Mouse (Mus musculus): ENCODE measurements around the gene Parp1.
"Not testable (repeated sequence)": the region's sequence is repeated elsewhere in the genome, so short reads cannot be mapped to it uniquely, and the experiment has no call there.

Parp1 gene

DNA sequence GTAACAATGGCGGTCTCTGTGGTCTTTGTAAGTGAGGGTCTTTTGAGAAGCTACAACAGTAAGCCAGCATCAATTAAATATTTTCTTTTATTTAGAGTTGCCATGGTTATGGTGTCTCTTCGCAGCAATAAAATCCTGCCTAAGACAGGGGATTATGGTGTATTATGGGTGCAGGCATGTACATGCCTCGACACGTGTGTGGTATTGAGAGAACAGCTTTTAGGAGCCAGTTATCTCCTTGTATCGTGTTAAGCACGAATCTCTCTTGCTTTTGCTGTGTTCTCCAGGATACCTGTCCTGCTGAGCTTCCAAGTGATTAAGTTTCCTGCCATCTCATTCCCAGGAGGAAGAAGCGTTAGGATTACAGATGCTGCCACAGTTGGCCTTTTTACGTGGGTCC is 9.3 kb upstream of the Parp1 start:
- DNase-seq (ENCODE audit: low spot score in 2 of 2) = no peak

DNA sequence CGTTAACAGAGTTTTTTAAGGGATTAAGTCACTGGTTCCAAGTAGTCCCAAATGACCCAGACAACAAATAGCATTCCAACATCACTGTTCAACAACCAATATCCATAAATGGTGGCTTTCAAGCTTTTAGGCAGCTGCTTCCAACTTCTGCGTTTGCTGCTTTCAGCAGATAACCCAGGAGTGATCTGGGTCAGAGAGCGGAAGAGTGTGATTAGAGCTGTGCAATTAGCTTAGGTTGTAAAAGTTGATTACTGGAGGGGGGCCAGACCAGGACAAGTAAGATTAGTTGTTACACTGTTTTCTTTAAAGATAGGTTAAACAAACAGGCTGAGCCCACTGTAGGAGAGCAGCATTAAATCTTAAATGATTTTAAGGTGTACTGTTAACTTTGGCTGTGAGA is 7.5 kb upstream of the Parp1 start:
- no peak for DNase-seq (ENCODE audit: low spot score in 2 of 2)

DNA sequence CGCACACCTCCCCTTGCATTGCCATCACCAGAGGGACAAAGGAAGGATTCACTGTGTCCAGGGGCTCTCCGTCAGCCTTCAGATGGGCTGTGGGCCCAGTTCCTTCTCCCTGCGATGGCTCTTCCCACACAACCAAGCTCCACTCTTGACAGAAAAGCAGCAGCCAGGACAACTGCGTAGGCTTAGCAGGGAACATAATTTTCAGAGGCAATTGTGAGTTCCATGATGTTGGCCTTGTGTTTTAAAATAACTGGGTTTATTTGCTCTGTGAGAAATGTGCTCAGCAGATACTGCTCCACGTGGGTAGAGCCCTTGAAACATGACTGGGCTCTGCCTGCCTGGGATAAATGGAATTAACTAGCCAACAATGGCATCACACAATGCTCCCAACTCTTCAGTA is 3.8 kb upstream of the Parp1 start:
- peak in 1 of 2 experiments; percentile 54 for DNase-seq (ENCODE audit: low spot score in 2 of 2)

DNA sequence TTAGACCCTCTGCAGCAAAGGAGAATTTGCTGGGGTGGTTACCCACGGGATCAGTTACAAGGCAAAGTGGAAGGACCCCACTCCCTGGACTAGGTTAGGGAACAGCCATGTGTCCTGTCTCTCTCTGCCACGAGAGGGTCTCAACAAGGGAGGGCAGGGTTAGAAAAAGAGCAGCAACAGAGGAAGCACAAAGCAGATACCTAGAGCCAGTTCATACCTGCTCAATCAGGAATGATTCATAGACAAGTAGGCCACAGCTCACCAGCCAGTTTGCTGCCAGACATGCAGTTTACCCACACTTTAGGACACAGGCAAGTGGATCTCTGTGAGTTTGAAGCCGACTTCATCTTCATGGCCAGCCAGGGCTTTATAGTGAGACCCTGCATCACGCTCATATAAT is 963 bp upstream of the Parp1 start:
- no peak for DNase-seq (ENCODE audit: low spot score in 2 of 2)

DNA sequence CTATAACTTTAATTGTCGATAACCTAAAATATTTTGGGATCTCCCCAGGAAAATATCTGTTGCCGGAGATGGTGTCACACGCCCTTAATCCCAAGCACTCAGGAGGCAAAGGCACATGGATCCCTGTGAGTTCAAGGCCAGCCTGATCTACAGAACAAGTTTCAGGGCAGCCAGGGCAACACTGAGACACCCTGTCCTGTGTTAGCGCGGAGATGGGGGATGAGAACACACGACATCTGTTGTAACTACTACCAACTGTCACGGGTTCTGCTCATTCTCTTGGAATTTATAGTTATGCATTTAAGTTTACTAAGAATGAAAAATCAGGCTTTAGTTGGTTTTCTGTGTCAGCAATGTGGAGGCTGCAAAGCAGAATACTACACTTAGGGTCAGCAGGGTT is 476 bp upstream of the Parp1 start:
- no peak for DNase-seq (ENCODE audit: low spot score in 2 of 2)

DNA sequence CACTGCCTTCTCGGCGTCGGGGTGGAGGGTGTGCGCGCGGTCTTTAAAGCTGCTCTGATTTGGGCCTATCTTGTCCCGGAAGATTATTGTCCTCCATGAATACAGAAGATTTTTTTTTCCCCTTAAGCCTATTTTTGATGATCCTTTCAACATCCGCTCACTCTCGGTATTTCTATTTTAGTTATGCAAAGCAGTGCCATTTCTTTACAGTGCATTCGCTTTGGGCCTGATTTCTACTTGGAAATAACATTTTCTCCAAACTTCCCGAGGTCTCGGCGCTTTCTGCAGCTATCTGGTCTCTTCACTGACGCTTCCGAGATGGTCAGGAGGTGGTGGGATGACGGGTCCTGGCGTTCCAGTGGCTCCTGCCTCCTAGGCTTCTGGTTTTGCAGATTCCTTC is 729 bp downstream of the Parp1 start:
- DNase-seq (ENCODE audit: low spot score in 2 of 2) = no peak

DNA sequence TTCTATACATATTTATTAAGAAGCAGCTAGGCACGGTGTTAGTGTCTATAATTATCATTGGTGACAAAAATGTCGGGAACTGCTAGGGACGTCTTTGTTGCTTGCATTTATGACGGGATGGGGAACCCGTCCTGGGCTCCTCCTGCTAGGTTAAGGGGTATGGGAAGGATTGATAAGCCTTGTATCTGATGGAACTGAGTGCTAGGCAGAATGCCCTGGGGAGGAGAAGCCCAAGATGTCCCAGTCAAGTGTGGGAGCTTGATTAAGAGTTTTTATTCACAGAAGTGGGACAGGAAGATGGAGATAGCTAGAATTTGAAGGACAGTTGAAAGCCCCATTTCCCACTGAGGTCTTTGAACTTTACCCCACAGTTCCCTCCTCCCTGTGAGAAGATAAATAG is 1.5 kb downstream of the Parp1 start:
- no peak for DNase-seq (ENCODE audit: low spot score in 2 of 2)

DNA sequence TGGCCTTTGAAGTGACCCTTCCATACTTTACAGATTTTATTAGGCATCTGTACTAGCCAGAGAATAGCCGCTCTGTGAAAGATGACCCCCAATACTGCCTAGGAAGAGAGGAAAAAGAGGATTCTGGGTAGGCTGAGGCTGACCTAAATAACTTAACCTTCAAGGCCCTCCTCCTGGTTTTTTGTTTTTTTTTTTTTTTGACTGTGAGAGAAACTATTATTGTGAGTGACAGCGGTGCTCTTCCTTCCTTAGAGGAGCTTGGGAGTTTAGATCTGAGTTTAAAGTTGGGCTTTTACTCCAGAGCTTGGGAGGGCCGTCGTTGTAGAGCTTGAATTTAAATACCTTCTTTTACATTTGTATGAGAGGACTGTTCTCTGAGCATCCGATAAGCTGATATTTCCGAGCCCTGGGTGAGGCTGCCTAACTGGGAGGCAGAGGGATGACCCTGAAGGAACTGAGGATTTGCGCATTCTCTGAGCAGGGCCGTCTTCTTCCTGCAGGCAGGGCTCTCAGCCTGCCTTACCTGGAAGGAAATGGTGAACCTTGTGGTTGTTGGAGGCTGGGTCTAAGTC is 2.4 kb downstream of the Parp1 start:
- no peak for DNase-seq (ENCODE audit: low spot score in 2 of 2)

DNA sequence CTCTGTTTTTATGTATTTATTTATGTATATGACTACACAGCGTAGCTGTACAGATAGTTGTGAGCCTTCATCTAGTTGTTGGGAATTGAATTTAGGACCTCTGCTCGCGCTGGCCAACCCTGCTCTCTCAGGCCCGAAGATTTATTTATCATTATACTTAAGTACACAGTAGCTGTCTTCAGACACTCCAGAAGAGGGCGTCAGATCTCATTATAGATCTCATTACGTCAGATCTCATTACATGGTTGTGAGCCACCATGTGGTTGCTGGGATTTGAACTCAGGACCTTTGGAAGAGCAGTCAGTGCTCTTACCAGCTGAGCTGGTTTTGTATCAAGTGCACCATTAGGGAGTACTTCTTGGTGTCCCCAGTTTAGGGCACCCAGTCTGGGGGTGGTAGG is 3.0 kb downstream of the Parp1 start:
- not testable (repeated sequence) for DNase-seq (ENCODE audit: low spot score in 2 of 2)

DNA sequence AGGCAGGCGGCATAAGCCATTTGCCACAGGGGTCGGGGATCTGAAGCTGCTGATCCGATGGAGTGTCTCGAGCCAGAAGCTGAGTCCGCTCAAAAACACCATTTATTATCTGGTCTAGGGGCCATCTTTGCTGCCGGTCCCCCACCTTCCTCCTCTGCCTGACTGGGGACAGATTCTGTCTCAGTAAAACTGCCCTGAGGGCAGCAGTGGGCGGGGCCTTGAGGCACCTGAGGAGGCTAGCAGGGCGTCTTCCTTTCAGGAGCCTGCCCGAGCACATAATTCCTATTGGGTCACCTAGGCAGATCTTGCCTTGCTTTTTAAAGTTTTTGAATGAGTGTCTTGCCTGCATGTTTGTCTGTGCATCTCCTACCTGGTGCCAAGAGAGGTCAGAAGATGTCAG is 3.4 kb downstream of the Parp1 start:
- DNase-seq (ENCODE audit: low spot score in 2 of 2) = no peak

DNA sequence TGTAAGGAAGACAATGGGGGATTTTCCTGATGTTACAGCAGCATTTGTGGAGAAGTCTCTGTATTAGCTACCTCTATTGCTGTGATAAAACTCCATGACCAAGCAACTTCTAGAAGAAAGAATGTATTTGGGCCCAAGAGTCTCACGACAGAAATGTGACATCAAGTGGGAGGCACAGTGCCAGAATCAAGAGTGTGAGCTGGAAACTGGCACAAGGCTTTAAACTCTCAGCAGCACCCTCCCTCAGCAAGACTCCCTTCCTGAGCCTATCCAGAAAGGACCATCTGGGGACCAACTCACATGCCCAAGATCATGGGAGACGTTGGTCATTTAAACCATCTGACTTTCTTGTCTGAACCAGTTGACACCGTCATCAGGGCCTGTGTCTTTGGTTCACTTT is 7.8 kb downstream of the Parp1 start:
- no peak for DNase-seq (ENCODE audit: low spot score in 2 of 2)

DNA sequence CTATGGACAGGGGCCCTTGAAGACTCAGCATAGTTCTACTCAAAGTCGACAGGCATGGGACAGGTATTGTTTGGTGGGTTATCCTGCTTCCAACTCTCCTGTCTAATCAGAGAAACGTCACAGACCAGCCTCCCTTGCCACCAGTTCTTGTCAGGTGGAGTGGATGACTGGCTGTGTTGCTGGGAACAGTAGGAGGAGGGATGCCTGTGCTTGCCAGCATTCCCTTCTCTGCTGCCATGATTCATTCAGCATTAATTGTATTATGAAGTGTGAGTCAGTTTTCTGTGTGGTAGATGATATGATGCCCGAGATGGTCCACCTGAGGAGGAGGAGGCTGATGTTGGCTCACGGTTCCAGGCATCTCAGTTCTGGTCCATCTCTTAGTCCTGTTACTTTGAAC is 9.1 kb downstream of the Parp1 start:
- DNase-seq (ENCODE audit: low spot score in 2 of 2) = no peak

DNA sequence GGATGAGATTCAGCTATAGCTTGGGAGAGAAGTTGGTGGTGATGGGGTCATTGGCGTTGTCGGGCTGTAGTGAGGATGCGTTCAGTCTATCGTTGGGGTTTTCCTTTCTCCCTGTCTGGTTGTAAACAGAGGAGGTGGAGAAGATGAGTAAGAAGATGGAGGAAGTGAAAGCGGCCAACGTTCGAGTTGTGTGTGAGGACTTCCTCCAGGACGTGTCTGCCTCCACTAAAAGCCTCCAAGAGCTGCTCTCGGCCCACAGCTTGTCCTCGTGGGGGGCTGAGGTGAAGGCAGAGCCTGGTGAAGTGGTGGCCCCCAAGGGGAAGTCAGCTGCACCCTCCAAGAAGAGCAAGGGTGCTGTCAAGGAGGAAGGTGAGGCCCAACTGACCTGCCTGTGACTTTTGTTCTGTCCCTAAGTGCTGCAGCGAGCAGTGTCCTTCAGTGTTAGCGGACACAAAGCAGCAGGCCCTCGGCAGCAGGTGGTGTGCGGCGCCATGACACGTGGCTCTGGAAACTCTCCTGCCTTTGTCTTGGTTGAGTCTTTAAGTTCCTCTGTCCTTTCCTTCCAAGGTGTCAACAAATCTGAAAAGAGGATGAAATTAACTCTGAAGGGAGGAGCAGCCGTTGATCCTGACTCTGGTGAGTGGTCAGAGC is 19.2 kb downstream of the Parp1 start:
- DNase-seq (ENCODE audit: low spot score in 2 of 2) = no peak

DNA sequence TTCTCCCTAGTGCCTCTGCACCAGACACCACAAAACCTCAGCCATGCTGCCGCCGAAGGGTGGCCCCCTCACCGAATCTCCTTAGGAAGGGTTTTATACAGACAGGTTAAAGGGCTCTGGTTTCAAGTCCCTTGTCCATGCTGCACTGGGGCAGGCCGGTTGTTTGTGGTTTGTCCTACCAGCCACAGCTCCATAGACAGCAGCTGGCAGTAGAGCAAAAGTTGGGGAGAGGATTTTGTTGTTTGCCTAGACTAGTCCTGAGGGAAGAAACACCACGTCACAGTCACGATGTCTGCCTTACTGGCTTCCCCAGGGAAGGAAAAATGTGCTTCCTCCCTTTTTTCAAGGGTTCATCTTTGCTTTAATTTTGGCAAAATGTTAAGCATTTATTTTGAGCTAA is 31.9 kb downstream of the Parp1 start:
- no peak for DNase-seq (ENCODE audit: low spot score in 2 of 2)

DNA sequence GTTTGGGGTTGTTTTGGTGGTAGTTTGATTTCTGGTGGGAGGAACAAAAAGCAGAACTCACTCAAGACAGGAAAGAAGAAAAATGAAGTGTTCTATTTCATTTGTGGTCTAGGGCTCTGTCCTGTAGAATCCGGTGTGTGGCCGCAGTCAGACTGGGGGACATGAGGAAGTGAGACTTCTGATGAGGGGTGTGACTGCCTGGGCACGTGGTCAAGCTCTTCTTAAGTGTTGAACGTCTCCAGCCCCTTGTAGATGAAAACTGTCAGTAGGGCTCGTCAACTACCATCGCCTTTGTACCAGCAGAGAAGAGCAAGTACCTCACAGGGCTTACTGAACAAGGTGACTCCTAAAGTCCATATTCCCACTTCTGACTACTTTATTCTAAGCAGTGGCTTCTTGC is 33.1 kb downstream of the Parp1 start:
- DNase-seq (ENCODE audit: low spot score in 2 of 2) = no peak

DNA sequence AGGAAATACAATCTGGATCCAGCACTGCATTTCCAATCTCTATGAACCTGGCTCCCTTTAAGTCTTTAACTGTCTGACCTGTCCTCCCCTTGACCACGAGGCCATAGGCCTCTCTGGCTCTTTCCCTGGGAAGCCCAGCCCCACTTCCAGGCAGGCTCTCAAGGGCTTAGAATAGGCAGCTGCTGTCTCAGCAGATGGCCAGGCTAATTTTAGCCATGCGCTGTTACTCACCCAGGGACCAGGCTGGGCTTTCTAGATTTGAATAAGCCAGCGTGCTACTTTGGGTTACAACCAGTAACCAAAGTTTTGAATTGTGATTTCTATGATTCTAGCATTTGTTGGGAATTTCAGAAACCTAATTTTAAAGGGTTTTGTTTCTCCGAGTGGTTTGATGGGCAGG is 35.9 kb downstream of the Parp1 start:
- DNase-seq (ENCODE audit: low spot score in 2 of 2) = peak; percentile 59 to 66

DNA sequence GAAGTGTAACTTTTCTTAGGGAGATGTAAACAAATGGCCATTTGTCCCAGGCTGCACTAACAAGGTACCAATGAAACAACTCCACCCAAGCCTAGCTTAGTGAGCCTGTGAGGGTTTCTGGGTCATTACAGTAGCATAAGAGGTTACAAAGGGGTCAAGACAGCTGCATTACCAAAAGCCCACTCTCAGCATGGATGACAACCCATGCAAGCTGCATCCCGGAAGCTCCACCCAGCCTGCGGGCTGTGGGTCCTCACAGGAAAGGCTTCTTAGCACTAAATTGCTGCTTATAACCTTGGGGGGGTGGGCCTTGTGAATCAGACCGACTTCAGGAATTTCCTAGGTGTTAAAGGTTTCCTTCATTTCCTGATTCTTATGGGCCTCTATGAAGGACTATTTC is 37.4 kb downstream of the Parp1 start:
- DNase-seq (ENCODE audit: low spot score in 2 of 2) = no peak

DNA sequence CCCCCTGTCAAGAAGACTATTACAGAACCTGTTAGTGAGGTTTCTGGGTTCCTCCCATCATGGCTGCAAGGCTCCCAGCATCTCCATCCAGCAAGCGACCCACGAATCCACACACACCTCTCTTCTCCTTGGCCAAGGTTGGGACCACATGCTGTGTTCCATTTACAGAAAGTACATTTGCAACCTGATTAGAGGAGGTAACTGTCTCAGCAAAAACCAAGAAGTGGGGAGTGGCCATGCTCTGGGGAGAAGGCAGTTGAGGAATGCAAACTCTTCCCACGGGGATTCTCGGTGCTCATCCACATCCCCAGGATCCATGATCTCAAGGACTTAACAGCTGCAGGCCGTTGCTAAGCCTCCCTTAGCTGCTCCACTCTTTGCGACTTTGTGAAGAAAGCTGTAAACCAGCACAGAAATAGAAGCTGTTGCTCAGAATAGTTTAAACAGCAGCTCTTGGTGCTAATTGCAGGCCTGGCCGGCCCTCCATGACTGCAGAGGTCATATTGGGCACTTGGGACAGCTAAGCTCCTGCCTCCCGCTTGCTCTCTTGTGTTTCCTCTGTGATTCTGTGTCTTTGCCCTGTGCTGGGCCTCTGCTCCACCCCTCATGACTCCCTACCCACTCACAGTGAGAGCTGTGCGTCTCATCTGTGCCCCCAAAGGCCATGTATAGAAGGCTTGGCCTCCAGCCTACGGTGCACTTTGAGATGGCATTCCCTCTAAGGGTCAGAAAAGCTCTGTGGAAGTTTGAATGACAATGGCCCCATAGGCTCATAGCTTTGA is 38.3 kb downstream of the Parp1 start:
- no peak for DNase-seq (ENCODE audit: low spot score in 2 of 2)

DNA sequence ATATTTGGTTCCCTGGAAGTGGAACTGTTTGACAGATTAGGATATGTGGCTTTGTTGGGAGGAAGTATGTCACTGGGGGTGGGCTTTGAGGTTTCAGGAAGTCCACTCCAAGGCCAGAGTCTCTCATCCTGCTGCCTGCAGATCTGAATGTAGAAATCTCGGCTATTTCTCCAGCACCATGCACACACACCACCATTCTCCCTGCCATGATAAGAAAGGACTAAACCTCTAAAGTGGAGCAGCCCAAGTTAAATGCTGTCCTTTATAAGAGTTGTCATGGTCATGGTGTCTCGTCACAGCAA is 38.8 kb downstream of the Parp1 start:
- DNase-seq (ENCODE audit: low spot score in 2 of 2) = no peak

DNA sequence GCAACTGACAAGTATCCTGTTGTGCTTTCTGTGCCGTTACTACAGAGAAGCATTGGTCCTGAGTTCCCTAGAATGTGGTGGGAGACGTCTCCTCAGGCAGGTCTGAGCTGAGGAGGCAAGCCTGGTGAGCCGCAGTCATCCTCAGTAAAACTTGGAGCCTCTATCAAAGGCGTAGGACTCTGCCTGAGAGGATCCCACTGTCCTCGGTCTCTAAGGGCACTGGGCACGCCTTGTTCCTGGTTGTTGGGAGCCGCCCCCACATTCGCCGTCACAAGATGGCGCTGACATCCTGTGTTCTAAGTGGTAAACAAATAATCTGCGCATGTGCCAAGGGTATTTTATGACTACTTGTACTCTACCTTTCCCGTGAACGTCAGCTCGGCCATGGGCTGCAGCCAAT is 43.1 kb downstream of the Parp1 start:
- not testable (repeated sequence) for DNase-seq (ENCODE audit: low spot score in 2 of 2)

DNA sequence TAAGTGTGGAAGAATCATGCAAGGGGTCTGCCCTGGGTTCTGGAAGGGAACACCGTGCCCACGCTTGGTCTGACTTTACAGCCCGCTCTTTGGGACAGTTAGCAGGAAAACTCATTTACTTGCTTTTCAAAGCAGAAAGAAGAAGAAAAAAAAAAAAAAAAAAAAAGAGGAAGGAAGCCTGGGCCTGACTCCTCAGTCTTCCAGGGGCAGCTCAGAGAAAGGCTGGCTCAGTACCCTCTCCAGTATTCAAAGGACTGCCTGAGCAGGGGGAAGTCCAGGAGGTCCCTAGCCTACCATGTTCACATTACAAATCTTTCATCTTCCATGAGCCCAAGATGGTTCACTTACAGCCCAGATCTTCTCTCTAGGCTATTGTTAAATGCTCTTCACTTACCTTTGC is 48.0 kb downstream of the Parp1 start:
- no peak for DNase-seq (ENCODE audit: low spot score in 2 of 2)

DNA sequence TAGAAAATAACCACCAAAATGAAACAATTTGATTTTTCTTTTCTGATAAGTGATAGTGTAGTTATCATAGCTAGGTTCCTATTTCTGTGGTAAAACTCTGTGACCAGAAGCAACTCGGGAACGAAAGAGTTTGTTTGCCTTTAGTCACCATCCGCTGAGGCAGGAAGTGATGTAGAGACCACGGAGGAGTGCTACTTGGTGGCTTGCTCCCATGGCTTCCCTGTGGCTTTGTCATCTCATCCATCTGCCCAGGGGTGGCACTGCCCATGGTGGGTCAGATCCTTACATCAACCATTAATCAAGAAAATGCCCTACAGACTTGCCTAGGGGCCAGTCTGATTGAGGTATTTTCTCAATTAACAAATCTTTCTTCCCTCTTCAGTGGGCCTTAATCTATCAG is 53.7 kb downstream of the Parp1 start:
- no peak for DNase-seq (ENCODE audit: low spot score in 2 of 2)

DNA sequence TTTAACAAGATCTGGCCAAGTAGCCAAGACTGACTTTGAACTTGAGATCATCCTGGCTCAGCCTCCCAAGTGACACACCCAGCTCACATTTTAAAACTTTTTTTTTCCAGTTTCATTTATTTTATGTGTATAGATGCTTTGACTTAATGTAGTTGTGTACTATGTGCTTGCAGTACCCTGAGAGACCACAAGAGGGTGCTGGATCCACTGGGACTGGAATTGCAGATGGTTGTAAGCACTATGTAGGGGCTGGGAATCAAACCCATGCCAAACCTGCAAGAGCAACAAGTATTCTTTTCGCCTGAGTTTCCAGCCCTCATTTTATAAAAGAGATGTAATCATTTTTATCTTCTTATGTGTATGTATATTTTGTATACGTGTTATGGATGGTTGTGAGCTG is 55.2 kb downstream of the Parp1 start:
- no peak for DNase-seq (ENCODE audit: low spot score in 2 of 2)

DNA sequence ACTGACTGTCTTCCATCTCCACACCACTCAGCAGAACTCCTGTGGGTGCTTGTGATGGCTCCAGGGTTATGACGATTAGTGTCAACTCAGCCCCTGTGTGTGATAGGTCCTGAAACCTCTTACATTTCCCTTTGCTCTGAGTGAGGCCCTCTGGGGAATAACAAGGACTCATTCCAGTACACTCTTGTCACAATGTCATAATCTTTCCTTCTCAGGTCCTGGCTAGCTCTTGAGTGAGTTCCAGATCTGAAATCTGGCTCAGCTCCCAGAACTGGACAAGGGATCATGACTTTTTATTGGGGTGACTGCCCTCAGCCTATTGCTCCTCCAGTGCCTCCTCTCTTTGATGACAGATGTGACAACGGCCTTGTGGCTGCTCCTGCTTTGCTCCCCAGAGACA is 57.4 kb downstream of the Parp1 start:
- no peak for DNase-seq (ENCODE audit: low spot score in 2 of 2)

Measured in frontal cortex, postnatal 10 days (tissue).